5 mouse cellular contexts compared by ENCODE assay signal in the genomic region with DNA sequence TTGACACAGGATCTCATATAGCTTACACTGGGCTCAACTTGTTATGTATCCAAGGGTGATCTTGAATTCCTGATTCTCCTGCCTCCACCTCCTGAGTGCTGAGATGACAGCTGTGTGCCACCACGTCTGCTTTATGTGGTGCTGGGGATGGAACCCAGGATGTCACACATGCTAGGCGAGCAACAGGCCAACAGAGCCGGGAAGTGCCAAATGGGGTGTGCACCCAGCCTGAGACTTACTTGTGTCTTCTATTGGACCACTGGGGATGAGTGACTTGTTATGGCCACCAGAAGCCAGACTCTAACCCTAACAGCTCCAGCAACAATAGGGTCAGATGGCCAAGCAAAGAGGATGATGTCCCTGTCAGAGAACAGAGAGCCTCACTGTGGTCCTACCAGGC. TPM values are rescaled to one million over a fixed set of nuclear protein-coding genes. Genes with fewer than 3 reads are reported as not detected.
DNase-seq lines count a peak whose midpoint lies in the region; ATAC-seq and TF ChIP-seq lines count a peak whose summit lies in the region.
"Not testable (repeated sequence)": the region's sequence is repeated elsewhere in the genome, so short reads cannot be mapped to it uniquely, and the experiment has no call there.

No protein-coding gene starts in this region.

- not testable (repeated sequence) for H3K4me2 ChIP-seq in lung, postnatal 0 days (replicated peaks; ENCODE audit: low read depth, low read length)

- TF ChIP-seq CTCF in gastrocnemius, adult 2 months (IDR thresholded peaks at IDR 0.05); lung, postnatal 0 days (IDR thresholded peaks at IDR 0.05): not testable (repeated sequence)

- not testable (repeated sequence) for H3K9me3 ChIP-seq in lung, postnatal 0 days (ENCODE audit: low read length)

- not testable (repeated sequence) for TF ChIP-seq EP300 in lung, postnatal 0 days (IDR thresholded peaks at IDR 0.05)

- not testable (repeated sequence) for H3K4me3 ChIP-seq in gastrocnemius, adult 2 months; lung, postnatal 0 days (ENCODE audit: low read depth, low read length)

- intact Hi-C loops in gastrocnemius, adult 2 months (cut with DNase I), result not testable (repeated sequence)

- DNase-seq in gastrocnemius, adult 2 months; lung, postnatal 0 days (ENCODE audit: low spot score): not testable (repeated sequence)
- DNase-seq in kidney, adult 11 months, result peak; percentile 9
- peak; percentile 28 for DNase-seq in lung, postnatal 14 days
- peak; percentile 40 to 80 for DNase-seq in lung, postnatal 4 days

- H3K9ac ChIP-seq in lung, postnatal 0 days (replicated peaks; ENCODE audit: low read depth), result not testable (repeated sequence)

- H3K36me3 ChIP-seq in lung, postnatal 0 days (ENCODE audit: insufficient read depth, low read length), result not testable (repeated sequence)

- H3K27me3 ChIP-seq in lung, postnatal 0 days (replicated peaks; ENCODE audit: insufficient read depth, low read length), result not testable (repeated sequence)

- H3K4me1 ChIP-seq in lung, postnatal 0 days (ENCODE audit: insufficient read depth, low read depth, low read length), result not testable (repeated sequence)

- ATAC-seq in lung, postnatal 0 days, result not testable (repeated sequence)

- peak overlapping the region; percentile 99 for H3K27ac ChIP-seq in gastrocnemius, adult 2 months
- H3K27ac ChIP-seq in lung, postnatal 0 days (ENCODE audit: low read length), result peak overlapping the region; percentile 38; the same call in 1 of the 2 replicates

- WGBS in lung, postnatal 0 days, result 57% methylated on average over 3 of the region's 3 CpGs

RNA-seq across cellular contexts. Expression of gene Slc25a42, which starts 4.1 kb away (rescaled TPM):
- 10 to 100 TPM; 27.5 to 33.3 TPM for total RNA-seq in gastrocnemius, adult 2 months (2021)
- 4.0 and 4.3 TPM in 2 replicates for polyA plus RNA-seq in lung, postnatal 0 days (2015; fragmentation: Nextera tagmentation; extraction: Ambion mirVana)

RNA-seq across cellular contexts. Expression of gene Sugp2, which starts 17.9 kb away (rescaled TPM):
- 10 to 100 TPM; 41.8 to 50.7 TPM for total RNA-seq in gastrocnemius, adult 2 months (2021)
- 12.3 and 13.6 TPM in 2 replicates for polyA plus RNA-seq in lung, postnatal 0 days (2015; fragmentation: Nextera tagmentation; extraction: Ambion mirVana)

RNA-seq across cellular contexts. Expression of gene Armc6, which starts 18.1 kb away (rescaled TPM):
- 1 to 10 TPM; 7.6 to 9.7 TPM for total RNA-seq in gastrocnemius, adult 2 months (2021)
- polyA plus RNA-seq in lung, postnatal 0 days (2015; fragmentation: Nextera tagmentation; extraction: Ambion mirVana), result 10.4 and 11.9 TPM in 2 replicates

RNA-seq across cellular contexts. Expression of gene Tmem161a, which starts 44.0 kb away (rescaled TPM):
- 10 to 100 TPM; 81.1 to 86.2 TPM for total RNA-seq in gastrocnemius, adult 2 months (2021)
- 45.0 and 45.8 TPM in 2 replicates for polyA plus RNA-seq in lung, postnatal 0 days (2015; fragmentation: Nextera tagmentation; extraction: Ambion mirVana)
